Mouse (Mus musculus) adrenal gland (tissue): ENCODE data around the gene Zranb3.

Source experiments
- intact Hi-C: fragments of 180-260 bp; cut with DNase I; formaldehyde crosslinking; loops from one replicate; pipeline ENCODE4 v1.15.1; 2025

The Zranb3 gene

GRCm38 (mm10) chr1:127946615-127947249 is 156.1 kb downstream of the Zranb3 start:
- intact Hi-C loops, result loop anchor here (10.0 kb wide), 2 partner anchors 158 to 198 kb away; partner anchors contain the start of genes R3hdm1 and Zranb3

DNA sequence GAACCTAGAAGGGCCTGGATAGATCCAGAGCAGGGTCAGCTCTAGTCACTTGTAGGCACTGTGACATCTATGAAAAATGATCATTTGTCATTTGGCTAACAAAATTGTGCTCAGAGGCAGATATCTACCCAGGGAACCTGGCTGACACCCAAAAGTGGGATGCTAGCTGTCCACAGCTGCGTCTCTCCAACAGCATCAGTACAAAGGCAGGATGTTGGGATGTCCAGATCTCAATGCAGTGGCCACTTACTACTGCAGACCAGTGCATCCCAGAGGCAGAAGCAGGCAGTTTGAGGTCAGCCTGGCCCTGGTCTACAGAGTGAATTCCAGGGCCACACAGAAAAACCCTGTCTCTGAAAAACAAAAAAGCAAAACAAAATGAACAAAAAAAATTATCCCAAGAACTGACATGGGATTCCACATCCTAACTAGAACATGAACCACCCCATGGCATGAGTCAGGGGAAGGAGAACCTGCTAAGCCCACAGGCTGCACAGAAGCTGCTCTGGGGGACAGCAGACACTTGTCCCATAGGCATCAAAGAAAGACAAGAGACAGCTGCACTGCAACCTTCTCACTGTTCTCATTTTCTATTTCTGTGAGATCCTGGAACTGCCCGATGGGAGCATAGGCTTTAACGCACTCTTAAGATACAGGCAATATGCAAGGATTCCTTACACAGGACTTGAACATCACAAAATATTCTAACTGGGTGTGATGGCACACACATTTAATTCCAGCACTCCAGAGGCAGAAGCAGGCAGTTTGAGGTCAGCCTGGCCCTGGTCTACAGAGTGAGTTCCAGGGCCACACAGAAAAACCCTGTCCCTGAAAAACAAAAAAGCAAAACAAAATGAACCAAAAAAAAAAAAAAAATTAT is 156.9 kb downstream of the Zranb3 start:
- intact Hi-C loops, result loop anchor here (10.0 kb wide), 2 partner anchors 159 to 199 kb away; partner anchors contain the start of genes R3hdm1 and Zranb3

DNA sequence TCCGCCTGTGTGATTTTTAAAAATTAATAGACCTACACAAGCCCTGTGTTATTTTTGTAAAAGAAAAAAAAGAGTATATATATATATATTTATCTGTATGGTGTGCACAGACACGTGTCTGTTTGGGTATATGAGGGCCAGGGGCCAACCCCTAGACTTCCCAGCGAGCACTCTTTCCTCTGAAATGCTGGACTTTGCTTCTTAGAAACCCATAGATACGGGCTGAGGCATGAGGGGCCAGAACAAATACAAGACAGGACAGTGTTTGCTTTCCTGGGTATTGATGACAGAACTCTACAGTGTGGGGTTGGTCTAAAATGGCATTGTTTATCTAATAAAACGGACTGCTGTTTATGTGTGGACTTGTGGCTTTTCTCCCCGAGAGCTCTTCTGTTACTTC is 159.3 kb downstream of the Zranb3 start:
- intact Hi-C loops, result loop anchor here (10.0 kb wide), 2 partner anchors 161 to 201 kb away; partner anchors contain the start of genes R3hdm1 and Zranb3

GRCm38 (mm10) chr1:127942231-127942630 is 160.6 kb downstream of the Zranb3 start:
- intact Hi-C loops, result loop anchor here (10.0 kb wide), 2 partner anchors 163 to 203 kb away; partner anchors contain the start of genes R3hdm1 and Zranb3

DNA sequence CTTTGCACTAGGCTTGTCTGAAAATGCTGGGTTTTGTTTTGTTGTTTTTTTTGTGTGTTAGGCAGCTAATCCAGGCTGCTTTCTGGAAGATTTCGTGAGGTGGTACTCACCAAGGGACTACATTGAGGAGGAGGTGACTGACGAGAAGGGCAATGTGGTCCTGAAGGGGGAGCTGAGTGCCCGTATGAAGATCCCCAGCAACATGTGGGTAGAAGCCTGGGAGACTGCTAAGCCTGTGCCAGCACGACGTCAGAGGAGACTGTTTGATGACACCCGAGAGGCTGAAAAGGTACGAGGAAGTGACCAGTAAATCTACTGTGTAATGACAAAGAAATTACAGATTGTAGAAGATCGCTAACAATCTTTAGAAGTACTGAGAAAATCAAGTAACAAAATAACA is 165.6 kb downstream of the Zranb3 start:
- intact Hi-C loops, result no loop called here

- intact Hi-C loops, result no loop called here
Measured at GRCm38 (mm10) chr1:127934322-127934721, 168.5 kb downstream of the Zranb3 start.

DNA sequence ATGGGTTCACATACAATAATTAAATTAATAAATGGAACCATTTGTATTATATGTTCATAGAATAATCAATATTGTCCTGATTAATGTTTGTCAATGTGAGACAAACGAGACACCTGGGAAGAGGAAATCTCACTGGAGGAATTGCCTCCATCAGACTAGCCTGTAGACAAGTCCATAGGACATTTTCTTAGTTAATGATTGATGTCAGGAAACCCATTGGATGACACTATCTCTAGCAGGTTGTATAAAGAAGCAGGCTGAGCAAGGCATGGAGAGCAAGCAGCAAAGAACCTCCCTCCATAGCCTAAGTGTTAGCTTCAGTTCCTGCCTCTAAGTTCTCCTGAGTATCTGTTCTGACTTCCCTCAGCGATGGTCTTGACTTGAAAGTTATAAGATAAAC is 169.4 kb downstream of the Zranb3 start:
- intact Hi-C loops, result no loop called here

- intact Hi-C loops, result loop anchor here (5.0 kb wide), 1 partner anchor 89 kb away; no protein-coding TSS in a partner anchor
Measured at GRCm38 (mm10) chr1:127915802-127916201, 187.0 kb downstream of the Zranb3 start.

DNA sequence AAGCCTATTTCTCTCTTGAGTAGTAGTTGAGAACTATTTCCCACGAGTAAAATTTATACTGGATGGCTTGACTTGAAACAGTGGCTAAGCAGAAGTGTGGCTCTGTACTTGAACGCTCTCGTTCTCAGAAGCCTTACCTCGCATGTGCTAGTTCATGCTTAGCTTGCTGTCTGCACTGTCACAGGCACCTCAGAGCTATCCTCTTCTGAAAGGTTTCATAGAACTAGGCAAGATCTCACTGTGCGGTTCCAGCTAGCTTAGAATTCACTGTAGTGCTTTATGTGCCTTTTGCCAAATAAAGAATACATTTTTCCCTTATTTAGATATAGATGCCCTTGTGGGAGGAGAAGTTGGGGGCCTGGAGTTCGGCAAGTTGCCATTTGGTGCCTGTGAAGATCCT is 187.5 kb downstream of the Zranb3 start:
- intact Hi-C loops, result loop anchor here (5.0 kb wide), 1 partner anchor 88 kb away; no protein-coding TSS in a partner anchor

DNA sequence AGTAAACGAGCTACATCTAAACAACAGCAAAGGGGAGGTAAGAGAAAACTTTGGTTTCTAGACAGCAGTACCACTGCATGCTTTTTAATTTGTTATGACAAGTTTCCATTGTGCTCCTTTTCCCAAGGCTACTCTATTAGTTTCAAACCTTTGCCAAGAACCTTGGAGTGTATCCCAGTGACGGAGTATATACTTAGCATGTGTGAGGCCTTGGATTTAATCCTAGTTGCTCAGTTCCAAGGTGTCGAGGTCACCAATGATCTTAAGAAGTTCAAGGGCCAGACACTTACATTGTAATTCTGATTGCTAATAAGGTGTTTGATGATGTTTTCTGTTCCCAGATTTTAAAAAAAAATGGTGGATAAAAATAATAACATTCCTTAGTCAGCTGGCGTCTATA is 189.7 kb downstream of the Zranb3 start:
- intact Hi-C loops, result no loop called here

DNA sequence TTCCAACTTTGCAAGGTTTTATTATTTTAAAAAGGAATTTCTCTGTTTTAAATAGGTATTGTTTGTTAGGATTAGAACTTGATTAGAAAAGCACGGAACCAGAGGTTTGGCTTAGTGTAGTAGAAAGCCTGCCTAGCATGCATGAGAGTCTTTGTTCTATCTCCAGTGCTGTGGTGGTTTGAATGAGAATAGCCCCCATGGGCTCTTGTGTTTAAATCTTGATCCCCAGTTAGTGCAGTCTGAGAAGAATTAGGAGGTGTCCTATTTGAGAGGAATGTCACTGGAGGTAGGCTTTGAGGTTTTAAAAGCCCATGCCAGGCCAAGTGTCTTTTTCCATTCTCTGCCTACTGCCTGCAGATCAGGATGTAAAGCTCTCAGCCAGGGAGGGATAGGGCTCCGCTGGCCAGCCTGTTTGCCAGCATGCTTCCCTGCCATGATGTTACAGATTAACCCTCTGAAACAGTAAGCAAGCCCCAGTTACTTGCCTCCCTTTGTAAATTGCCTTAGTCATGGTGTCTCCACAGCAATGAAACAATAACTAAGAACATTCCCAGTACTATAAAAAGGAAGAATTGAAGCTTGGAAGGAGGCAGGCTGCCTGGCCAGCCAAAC is 198.0 kb downstream of the Zranb3 start:
- intact Hi-C loops, result no loop called here
